Mouse (Mus musculus) intestine, embryonic 16.5 days (tissue): ENCODE results near the gene Tmem266. TPM values are rescaled to one million over a fixed set of nuclear protein-coding genes. Genes with fewer than 3 reads are reported as not detected.

Source experiments
- ATAC-seq: fragments of 200-750 bp; cut with Nextera tagmentation; 2 replicates; pipeline ENCODE4 v1.8.0; 2017; ENCODE audit warnings: moderate TSS enrichment, moderate library complexity
- H3K27ac ChIP-seq: fragments of 300-500 bp; sonication (generic); 2 replicates; pipeline ENCODE4 v1.5.1; 2014; ENCODE audit warnings: mild to moderate bottlenecking, low read length
- H3K27me3 ChIP-seq: fragments of 300-500 bp; sonication (generic); replicated peaks from 2 replicates; pipeline ENCODE4 v1.6.1; 2014; ENCODE audit warnings: low read length, control low read depth, mixed read lengths; ENCODE audit not compliant: control insufficient read depth, insufficient read depth
- H3K36me3 ChIP-seq: fragments of 300-500 bp; sonication (generic); 2 replicates; pipeline ENCODE4 v1.6.1; 2014; ENCODE audit warnings: low read length, control low read depth; ENCODE audit not compliant: control insufficient read depth, insufficient read depth
- H3K4me1 ChIP-seq: fragments of 300-500 bp; sonication (generic); 2 replicates; pipeline ENCODE4 v1.6.1; 2014; ENCODE audit warnings: low read length, control low read depth, mixed read lengths; ENCODE audit not compliant: control insufficient read depth, insufficient read depth
- H3K4me2 ChIP-seq: fragments of 300-500 bp; sonication (generic); 2 replicates; pipeline ENCODE4 v1.6.1; 2014; ENCODE audit warnings: low read depth, low read length, control low read depth
- H3K4me3 ChIP-seq: fragments of 300-500 bp; sonication (generic); 2 replicates; pipeline ENCODE4 v1.5.1; 2014; ENCODE audit warnings: mild to moderate bottlenecking, low read length
- H3K9ac ChIP-seq: fragments of 300-500 bp; sonication (generic); 2 replicates; pipeline ENCODE4 v1.6.1; 2014; ENCODE audit warnings: low read depth, low read length
- H3K9me3 ChIP-seq: fragments of 300-500 bp; sonication (generic); 2 replicates; pipeline ENCODE4 v1.6.1; 2016; ENCODE audit warnings: low read length, control low read depth; ENCODE audit not compliant: control insufficient read depth
- WGBS: fragments of 180-500 bp; shearing (Covaris S2); extraction: QIAGEN DNeasy Blood & Tissue Kit; methylation state at CpG from one replicate; pipeline ENCODE4 v1.1.7; 2014; 5-methylcytosine and 5-hydroxymethylcytosine counted together
- polyA plus RNA-seq: library from polyadenylated mRNA; unstranded; fragments of >200 nt; fragmentation: Nextera tagmentation; extraction: Ambion mirVana; gene quantifications from 2 replicates; pipeline ENCODE4 v1.2.1, GENCODE M21; 2015

Tmem266 gene
- polyA plus RNA-seq, 1 experiment from 2014 or later = 0.93 TPM

DNA sequence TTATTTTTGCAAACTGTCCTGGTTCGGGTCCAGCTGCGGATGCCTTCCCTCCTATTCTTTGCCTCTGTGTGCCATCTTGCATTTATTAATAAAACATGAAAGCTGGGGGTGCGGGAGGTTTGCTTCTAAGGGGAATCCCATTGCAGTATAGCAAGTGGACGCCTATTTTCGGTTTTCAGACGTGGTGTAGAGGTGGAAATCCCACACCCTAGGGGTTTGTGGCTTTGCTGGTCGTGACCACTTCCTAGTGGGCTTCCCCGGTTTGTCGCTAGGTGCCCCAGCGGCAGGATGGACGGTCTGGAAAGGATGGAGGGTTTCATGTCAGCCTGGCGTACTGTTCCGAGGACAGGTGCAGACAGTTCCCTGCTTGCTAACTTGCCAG, 512 bp downstream of the Tmem266 start:
- WGBS = 2% methylated on average over 13 of the region's 13 CpGs
- Histone ChIP-seq H3K36me3 (no peaks in the 10 kb centered on the region), H3K4me3 (peak overlapping the region; percentile 81), H3K4me1 (no peaks in the 10 kb centered on the region), H3K27me3 (peaks cover 20% of the 10 kb centered on the region), H3K4me2 (peak overlapping the region; percentile 90), H3K9ac (peak overlapping the region; percentile 85), H3K27ac (no peak overlapping the region), H3K9me3 (no peaks in the 10 kb centered on the region)
- ATAC-seq = peak; percentile 34

DNA sequence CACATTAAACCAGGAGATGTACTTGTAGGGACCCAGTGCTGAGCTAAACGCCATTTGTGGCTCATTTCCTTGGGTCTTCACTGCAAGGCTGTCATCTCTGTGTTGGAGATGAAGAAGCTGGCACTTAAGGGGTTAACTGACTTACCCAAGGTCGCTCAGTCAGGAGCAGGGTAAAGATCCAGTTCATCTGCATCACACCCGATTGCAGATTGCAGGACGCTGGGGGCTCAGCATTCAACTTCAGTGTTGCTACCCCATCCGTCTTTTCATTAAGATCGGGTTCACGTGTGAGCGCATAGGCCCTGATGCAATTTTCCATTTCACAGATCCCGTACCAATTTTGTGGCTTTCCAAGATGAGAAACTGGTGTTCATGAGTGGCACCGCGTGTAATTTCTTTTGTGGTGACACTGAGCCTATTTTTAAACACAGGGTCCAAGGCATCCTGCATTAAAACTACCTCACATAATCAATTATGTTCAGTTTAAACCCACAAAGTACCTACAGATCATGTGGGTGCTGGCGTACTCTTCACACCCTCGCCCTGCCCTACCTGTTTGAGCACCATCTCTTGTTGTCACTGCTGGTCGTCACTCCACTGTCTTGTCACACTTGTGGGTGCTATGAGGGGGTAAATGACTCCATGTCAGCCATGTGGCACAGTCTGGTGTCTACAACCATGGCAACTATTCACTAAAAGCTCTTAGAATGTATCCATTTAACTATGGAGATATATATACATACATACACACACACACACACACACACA, 1.6 kb downstream of the Tmem266 start:
- no peak overlapping the region for H3K4me2 ChIP-seq
- no peaks in the 10 kb centered on the region for H3K4me1 ChIP-seq
- H3K27me3 ChIP-seq = peaks cover 20% of the 10 kb centered on the region
- H3K4me3 ChIP-seq = no peak overlapping the region
- H3K9ac ChIP-seq = no peak overlapping the region
- H3K36me3 ChIP-seq = no peaks in the 10 kb centered on the region
- WGBS = 38% methylated on average over 14 of the region's 14 CpGs
- no peak overlapping the region for H3K27ac ChIP-seq
- no peaks in the 10 kb centered on the region for H3K9me3 ChIP-seq
- ATAC-seq = no peak

DNA sequence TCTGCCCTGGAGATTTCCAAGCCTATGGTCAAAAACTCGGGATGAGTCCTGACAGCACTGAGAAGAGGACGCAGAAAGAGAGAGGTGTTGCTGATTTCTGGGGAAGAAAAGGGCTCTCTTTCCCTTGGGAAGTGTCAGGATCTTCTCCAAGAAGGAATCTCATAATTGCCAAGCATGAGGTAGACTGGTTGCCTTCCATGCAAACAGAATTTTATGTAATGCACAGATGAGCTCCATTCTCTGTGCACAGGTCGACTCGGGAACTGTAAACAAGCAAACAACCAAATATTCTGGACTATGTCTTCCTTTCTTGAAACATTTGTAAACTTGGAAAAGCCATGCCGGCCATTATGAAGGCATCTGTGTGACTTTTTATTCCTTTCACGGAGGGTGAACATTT, 2.7 kb downstream of the Tmem266 start:
- ATAC-seq = no peak
- Histone ChIP-seq H3K9ac (no peak overlapping the region), H3K36me3 (no peaks in the 10 kb centered on the region), H3K27me3 (peaks cover 19% of the 10 kb centered on the region), H3K4me3 (no peak overlapping the region), H3K27ac (no peak overlapping the region), H3K4me1 (no peaks in the 10 kb centered on the region), H3K4me2 (no peak overlapping the region), H3K9me3 (no peaks in the 10 kb centered on the region)
- WGBS = 74% methylated on average over 6 of the region's 6 CpGs

DNA sequence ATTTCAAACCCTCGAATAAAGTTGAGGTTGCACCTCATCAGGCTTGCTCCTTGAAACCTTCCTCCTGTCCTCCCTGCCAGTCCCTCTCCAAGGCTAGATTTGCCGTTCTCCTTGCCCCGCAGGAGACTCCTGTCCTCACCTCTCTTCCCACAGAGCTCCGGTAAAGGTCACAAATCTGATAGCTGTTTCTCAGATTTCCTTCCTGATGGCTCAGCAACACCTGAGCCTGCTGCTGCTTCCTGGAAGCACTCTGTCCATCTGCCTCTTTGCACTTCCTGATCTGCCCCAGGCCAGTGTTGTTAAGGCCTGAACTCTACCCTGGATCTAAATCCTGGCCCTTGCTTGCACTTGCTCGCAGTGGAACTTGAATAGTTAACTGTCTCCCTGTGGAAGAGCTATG, 5.8 kb downstream of the Tmem266 start:
- H3K9ac ChIP-seq = no peak overlapping the region
- no peaks in the 10 kb centered on the region for H3K9me3 ChIP-seq
- H3K4me1 ChIP-seq = no peaks in the 10 kb centered on the region
- peaks cover 12% of the 10 kb centered on the region for H3K27me3 ChIP-seq
- H3K36me3 ChIP-seq = no peaks in the 10 kb centered on the region
- 54% methylated on average over 5 of the region's 5 CpGs for WGBS
- H3K4me2 ChIP-seq = no peak overlapping the region
- no peak overlapping the region for H3K4me3 ChIP-seq
- H3K27ac ChIP-seq = no peak overlapping the region
- ATAC-seq = no peak

DNA sequence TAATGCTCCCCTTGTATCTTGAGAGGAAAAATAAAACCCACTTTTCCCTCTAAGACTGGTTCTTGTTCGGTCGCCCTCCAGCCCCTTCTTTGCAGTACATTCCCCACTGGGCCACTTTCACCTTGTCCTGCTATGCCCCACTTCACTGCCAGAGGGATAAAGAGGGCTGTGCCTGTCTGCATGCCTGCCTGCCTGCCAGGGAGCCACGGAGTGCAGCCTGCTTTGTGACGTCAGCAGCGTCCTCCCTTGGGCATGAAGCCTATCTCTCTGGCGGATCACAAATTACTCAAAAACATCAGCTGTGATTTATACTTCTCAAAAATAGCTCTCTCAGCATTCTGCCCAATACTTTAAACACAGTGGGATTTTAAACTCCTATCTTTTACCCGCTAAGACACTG, 6.2 kb downstream of the Tmem266 start:
- Histone ChIP-seq H3K4me3 (no peak overlapping the region), H3K9ac (no peak overlapping the region), H3K36me3 (no peaks in the 10 kb centered on the region), H3K4me1 (no peaks in the 10 kb centered on the region), H3K27me3 (peaks cover 9% of the 10 kb centered on the region), H3K9me3 (no peaks in the 10 kb centered on the region), H3K4me2 (no peak overlapping the region), H3K27ac (no peak overlapping the region)
- ATAC-seq = no peak
- 33% methylated on average over 7 of the region's 7 CpGs for WGBS

DNA sequence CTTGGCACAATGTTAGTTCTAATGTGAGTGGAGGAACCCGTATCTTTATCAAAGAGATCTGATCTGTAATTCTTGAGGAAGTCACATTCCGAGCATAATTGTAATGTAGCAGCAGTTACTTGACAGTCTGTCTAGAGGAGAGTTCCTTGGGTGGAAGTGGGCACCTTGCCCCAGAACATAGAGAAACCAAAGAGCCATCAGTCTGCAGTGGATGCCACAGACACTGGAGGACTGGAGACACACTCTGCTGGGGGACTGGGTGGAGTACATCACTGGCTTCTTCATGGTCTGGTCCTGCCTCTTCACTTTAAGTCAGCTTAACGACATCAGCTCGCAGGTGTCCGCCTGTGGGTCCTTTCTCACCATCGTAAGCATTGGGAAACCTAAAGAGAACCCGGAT, 17.5 kb downstream of the Tmem266 start:
- Histone ChIP-seq H3K9ac (no peak overlapping the region), H3K36me3 (no peaks in the 10 kb centered on the region), H3K27ac (no peak overlapping the region), H3K4me3 (no peak overlapping the region), H3K4me2 (no peak overlapping the region), H3K9me3 (no peaks in the 10 kb centered on the region), H3K4me1 (no peaks in the 10 kb centered on the region), H3K27me3 (no peaks in the 10 kb centered on the region)
- ATAC-seq = no peak
- WGBS = 81% methylated on average over 7 of the region's 7 CpGs

DNA sequence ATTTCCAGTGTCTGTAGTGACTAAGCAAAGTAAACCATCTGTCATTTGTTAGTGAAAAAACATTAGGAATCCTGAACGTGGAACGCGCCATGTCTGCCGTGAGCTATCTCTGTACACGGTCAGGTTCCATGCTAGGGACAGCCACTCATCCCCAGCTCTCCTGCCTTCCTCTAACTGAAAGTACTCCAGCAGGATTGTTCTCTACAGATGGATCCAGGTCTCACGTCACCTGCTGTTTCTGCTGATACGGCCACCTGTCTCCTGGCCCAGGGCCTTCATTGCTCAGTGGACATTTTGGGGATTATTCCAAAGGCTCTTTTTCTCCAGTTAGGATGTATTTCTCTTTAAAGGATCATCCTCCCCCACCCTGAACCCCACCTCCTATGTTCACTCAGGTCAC, 18.6 kb downstream of the Tmem266 start:
- H3K4me2 ChIP-seq = no peak overlapping the region
- H3K9ac ChIP-seq = no peak overlapping the region
- H3K36me3 ChIP-seq = no peaks in the 10 kb centered on the region
- no peaks in the 10 kb centered on the region for H3K9me3 ChIP-seq
- no peak for ATAC-seq
- no peak overlapping the region for H3K27ac ChIP-seq
- 91% methylated on average over 7 of the region's 7 CpGs for WGBS
- H3K27me3 ChIP-seq = no peaks in the 10 kb centered on the region
- H3K4me3 ChIP-seq = no peak overlapping the region
- H3K4me1 ChIP-seq = no peaks in the 10 kb centered on the region

DNA sequence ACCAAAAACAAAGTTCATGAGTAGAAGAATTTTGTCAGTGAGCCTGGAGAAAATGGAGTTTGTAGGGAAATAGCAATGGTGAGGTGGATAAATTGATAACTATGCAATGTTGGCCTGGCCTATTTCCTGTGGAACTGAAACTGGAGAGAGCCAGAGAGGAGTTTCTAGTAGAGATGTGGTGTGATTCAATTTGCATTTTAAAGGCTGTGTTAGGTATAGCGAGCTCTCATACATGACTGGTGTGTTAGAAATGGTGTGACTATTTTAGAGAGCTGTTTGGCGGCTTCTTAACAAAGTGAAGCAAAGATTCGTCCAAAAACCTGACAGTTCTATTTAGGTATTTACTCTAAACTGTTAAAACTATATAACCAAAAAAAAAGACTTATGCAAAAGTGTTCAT, 22.0 kb downstream of the Tmem266 start:
- 84% methylated on average over 3 of the region's 3 CpGs for WGBS
- H3K4me2 ChIP-seq = no peak overlapping the region
- H3K9me3 ChIP-seq = no peaks in the 10 kb centered on the region
- no peaks in the 10 kb centered on the region for H3K27me3 ChIP-seq
- H3K4me3 ChIP-seq = no peak overlapping the region
- H3K9ac ChIP-seq = no peak overlapping the region
- H3K27ac ChIP-seq = no peak overlapping the region
- ATAC-seq = no peak
- H3K4me1 ChIP-seq = no peaks in the 10 kb centered on the region
- H3K36me3 ChIP-seq = no peaks in the 10 kb centered on the region

DNA sequence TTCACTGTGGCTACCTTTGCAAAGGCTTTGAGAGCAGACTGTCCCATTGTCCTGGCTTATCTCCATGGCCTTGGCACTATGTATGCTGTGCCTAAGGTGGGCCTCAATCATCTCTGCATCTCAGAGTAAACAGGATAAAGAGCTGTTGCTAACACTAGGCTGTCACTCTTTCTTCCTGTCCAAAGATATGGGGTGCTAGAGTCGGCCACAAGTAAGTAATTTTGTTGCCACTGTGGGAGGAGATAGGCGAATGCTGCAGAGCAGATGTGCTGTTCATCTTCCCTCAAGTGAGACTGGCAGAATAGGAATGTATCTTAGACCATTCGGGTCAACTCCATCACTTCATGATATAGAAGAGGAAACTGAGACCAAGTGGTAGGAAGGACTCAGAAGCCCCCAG, 28.0 kb downstream of the Tmem266 start:
- H3K27me3 ChIP-seq = no peaks in the 10 kb centered on the region
- H3K4me2 ChIP-seq = no peak overlapping the region

DNA sequence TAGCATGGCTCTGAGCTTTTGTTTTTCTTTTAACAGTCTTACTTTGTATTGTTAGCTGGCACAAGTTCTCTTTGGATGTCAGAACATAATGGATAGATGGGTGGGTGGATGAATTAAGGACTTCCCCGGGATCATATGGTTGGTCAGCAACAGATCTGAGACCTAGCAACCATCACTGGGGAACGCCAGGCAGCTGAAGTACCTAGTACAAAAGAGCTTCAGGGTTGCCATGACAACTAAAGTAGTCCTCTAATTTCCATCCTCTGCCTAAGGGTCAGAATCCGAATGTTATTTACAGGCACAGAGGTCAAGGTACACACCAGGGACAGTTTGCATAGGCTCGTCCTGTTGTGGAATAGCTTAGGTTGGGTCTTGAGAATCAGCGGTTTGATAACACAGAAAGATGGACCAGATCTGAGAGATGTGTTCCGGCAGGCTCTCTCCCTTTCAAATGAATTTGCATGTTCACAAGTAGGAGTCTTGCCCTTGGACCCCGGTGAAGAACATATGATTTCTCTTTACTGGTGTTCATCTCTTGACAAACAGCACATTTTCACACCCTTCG, 28.6 kb downstream of the Tmem266 start:
- no peak overlapping the region for H3K4me2 ChIP-seq
- H3K9me3 ChIP-seq = no peaks in the 10 kb centered on the region
- H3K27ac ChIP-seq = no peak overlapping the region
- no peaks in the 10 kb centered on the region for H3K27me3 ChIP-seq
- no peak for ATAC-seq
- no peak overlapping the region for H3K9ac ChIP-seq
- WGBS = 57% methylated on average over 8 of the region's 8 CpGs
- H3K4me1 ChIP-seq = no peaks in the 10 kb centered on the region
- no peaks in the 10 kb centered on the region for H3K36me3 ChIP-seq
- H3K4me3 ChIP-seq = no peak overlapping the region

More for the DNA sequence above, 28.0 kb downstream of the Tmem266 start:
- no peak overlapping the region for H3K9ac ChIP-seq
- H3K4me3 ChIP-seq = no peak overlapping the region
- ATAC-seq = no peak
- no peaks in the 10 kb centered on the region for H3K9me3 ChIP-seq
- H3K27ac ChIP-seq = no peak overlapping the region
- H3K36me3 ChIP-seq = no peaks in the 10 kb centered on the region
- no peaks in the 10 kb centered on the region for H3K4me1 ChIP-seq
- WGBS = 69% methylated on average over 3 of the region's 3 CpGs
